Mouse (Mus musculus) gastrocnemius, adult 2 months (tissue): ENCODE measurements around the gene Krt83. TPM values are rescaled to one million over a fixed set of nuclear protein-coding genes. Genes with fewer than 3 reads are reported as not detected.
"Not testable (repeated sequence)": the region's sequence is repeated elsewhere in the genome, so short reads cannot be mapped to it uniquely, and the experiment has no call there.

Source experiments
- DNase-seq: peaks from one replicate; pipeline ENCODE4 v3.0.0; 2022
- H3K27ac ChIP-seq: fragments of 200-600 bp; 2 replicates; pipeline ENCODE4 v1.8.1; 2022; ENCODE audit warnings: mild to moderate bottlenecking
- H3K4me3 ChIP-seq: fragments of 200-600 bp; 2 replicates; pipeline ENCODE4 v1.8.1; 2022; ENCODE audit warnings: mild to moderate bottlenecking, moderate library complexity
- CTCF ChIP-seq: fragments of 200-600 bp; IDR thresholded peaks from 2 replicates; pipeline ENCODE4 v1.8.1; 2022; ENCODE audit warnings: antibody characterized with exemption, mild to moderate bottlenecking, moderate library complexity
- intact Hi-C: fragments of 180-260 bp; cut with DNase I; formaldehyde crosslinking; loops from one replicate; pipeline ENCODE4 v1.15.1; 2025
- long read RNA-seq, 2 experiments: library from polyadenylated mRNA; stranded (forward); transcript quantifications; one replicate each; pipeline ENCODE4 v2.0.0; 2021
- total RNA-seq, 2 experiments: library from RNA; stranded (reverse); gene quantifications; 2 replicates each; pipeline ENCODE4 v1.2.3; 2021

Krt83 gene
- not detected for total RNA-seq
- long read RNA-seq, experiment 1 = 0 reads
- long read RNA-seq, experiment 2 = 0 reads

DNA sequence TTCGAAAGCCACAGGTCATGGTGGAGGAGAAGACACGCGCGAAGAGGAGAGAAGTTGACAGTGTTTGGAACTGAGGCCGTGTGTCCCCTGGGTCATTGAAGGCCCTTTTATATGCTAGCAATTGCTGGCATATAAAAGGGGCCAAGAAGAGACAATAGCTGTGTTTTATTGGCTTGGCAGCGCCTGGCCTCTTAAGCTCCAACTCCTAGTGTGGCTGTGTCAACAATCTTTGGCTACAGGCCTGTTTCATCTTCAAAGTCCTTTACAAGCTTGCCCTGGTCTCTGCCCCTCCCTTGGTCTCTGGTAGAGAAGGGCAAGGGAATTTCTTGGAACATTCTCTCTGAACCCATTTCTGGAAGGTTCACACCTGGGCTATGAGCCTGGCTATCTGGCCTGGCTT lies at the start of gene Krt83:
Gene Krt83 (minus strand): TSS at position 82 of the 400 bp plus-strand sequence.
- no peak within 1 kb of the TSS for H3K4me3 ChIP-seq
- TF ChIP-seq CTCF = no peak
- intact Hi-C loops = no loop called here
- H3K27ac ChIP-seq = no peak within 1 kb of the TSS
- DNase-seq = no peak

DNA sequence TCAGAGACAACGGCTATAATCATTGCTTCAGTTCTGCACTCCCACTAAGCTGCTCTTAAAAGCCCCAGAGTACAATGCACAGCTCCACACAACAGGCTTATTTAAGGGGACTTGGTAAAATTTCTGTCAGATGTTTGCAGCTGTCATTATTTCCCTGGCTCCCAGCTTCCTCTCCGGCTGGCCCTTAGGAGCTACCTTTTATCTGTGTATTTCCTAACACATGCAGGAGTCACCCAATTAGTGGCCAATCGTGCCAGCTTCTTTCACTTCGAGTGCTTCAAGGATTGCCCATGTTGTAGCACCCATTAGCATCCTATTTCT lies 47.2 kb upstream of the Krt83 start:
- Histone ChIP-seq H3K27ac (no peak overlapping the region), H3K4me3 (no peak overlapping the region)
- no peak for DNase-seq
- intact Hi-C loops = no loop called here
- no peak for TF ChIP-seq CTCF

DNA sequence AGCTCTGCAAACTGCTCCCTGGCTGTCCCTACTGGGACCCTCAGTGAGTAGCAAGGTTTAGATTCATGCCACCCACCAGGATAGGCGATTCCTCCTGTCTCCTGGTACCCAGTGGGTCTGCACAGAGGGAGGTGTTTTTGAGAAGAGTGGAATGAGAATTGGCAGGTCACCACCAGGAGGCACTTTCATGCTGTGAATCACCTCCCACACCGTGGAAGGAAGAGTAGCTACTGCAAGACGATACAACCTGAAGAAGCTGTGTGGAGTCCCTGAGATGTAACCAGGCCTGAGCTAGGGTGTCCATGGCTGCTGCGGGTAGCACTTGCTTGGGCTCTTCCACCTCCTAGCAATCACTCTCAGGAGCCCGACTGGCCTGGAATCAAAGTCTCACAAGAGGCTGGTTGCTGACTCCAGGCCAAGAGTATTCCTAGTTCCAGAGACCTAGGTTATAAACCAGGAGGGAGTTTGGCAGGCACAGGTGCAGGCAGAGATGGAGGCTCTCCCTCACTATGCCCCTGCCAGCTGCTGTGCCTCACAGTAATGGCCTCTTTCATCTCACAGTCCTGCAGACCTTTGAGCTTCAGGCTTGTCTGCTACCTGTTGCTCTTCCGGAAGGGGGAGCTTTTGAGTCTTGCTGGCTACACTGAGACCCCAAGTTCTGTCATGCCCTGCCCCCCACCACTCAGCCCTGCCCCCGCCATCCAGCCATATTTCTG lies 46.7 kb upstream of the Krt83 start:
- H3K4me3 ChIP-seq = no peak overlapping the region
- intact Hi-C loops = no loop called here
- no peak overlapping the region for H3K27ac ChIP-seq
- DNase-seq = no peak
- TF ChIP-seq CTCF = peak; percentile 13; the same call in 1 of the 2 replicates

- H3K4me3 ChIP-seq = no peak overlapping the region
- TF ChIP-seq CTCF = no peak
- intact Hi-C loops = no loop called here
- H3K27ac ChIP-seq = no peak overlapping the region
- DNase-seq = no peak
Observed at GRCm38 (mm10) chr15:101536054-101536850, 44.9 kb upstream of the Krt83 start.

DNA sequence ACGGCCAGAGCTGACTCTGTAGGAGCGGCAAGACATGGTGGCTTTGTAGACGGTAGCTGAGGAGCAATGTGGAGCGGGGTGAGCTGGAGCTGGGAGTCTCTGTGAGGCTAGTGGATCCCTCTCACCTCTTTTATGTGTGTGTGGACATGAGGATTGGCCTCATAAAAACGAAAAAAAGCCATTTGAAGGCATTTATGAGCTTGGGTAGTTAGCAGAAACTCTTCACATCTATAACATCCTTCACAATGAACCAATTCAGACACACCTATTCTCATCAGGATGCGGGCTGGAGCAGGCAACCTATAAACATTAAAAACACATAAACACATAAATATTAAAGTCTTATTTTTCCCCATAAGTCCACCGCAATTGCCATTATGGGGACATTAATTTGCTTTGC lies 41.4 kb upstream of the Krt83 start, which contains the start of gene Krt84:
Gene Krt84 (minus strand): TSS at position 101 of the 400 bp plus-strand sequence.
- TF ChIP-seq CTCF = no peak
- no peak within 1 kb of the TSS for H3K4me3 ChIP-seq
- no peak for DNase-seq
- intact Hi-C loops = no loop called here
- no peak within 1 kb of the TSS for H3K27ac ChIP-seq

DNA sequence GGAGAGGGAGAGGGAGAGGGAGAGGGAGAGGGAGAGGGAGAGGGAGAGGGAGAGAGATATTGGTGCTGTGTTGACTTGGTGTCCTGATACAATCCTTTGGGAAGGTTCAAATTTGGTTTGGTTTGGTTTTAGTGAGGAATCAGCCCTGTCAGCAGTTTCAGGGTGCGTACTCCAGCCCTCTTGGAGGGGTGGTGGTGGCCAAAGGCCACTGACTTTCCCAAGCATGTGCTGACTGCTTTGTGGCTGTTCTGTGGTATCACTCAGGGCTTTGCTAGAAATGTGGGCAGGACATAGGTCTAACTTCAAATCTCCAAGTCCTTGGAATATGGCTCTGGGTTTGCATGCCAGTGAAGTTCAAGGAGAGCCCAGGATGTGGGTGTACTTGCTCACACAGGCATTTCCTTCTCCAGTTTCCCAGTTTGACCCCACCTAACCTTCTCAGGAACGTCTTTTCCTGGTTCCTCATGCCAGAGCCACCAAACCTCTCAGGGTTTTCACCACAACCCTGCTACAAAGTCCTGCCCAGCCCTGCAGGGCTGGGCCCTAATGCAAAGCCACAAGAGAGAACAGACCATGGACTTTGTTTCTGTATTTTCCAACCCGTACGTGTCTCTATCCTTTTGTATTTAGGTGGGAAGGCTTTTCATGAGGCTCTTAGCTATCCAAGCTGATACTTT lies 31.4 kb upstream of the Krt83 start:
- Histone ChIP-seq H3K27ac (no peak overlapping the region), H3K4me3 (no peak overlapping the region)
- intact Hi-C loops = no loop called here
- DNase-seq = no peak
- TF ChIP-seq CTCF = no peak

GRCm38 (mm10) chr15:101519792-101520191 lies 28.5 kb upstream of the Krt83 start:
- DNase-seq = peak; percentile 83
- intact Hi-C loops = loop anchor here (1.0 to 2.0 kb wide), 4 partner anchors 179 to 545 kb away; no protein-coding TSS in a partner anchor
- Histone ChIP-seq H3K4me3 (no peak overlapping the region), H3K27ac (no peak overlapping the region)
- peak; percentile 93 for TF ChIP-seq CTCF

DNA sequence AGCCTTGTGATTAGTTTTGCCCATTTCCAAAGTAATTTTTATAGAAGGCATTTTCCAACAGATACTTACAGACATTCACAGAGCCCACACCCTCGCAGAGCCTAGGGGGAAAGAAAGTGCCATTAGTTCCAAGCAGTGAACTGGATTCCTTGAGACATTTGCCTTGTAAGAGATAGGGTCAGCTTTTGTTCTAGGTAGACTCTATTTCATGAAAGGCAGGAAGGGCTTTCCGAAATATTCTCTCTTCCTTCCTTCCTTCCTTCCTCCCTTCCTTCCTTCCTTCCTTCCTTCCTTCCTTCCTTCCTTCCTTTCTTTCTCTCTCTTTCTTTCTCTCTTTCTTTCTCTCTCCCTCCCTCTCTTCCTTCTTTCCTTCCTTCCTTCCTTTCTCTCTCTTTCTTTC lies 25.8 kb upstream of the Krt83 start, which contains the start of gene Gm49425:
Gene Gm49425 (minus strand): TSS at position 101 of the 400 bp plus-strand sequence.
- intact Hi-C loops, H3K4me3 ChIP-seq, DNase-seq, H3K27ac ChIP-seq: not testable (repeated sequence)

GRCm38 (mm10) chr15:101508247-101508646 lies 16.9 kb upstream of the Krt83 start:
- no peak overlapping the region for H3K4me3 ChIP-seq
- intact Hi-C loops = no loop called here
- no peak for DNase-seq
- H3K27ac ChIP-seq = no peak overlapping the region
- no peak for TF ChIP-seq CTCF

- Histone ChIP-seq H3K4me3 (no peak overlapping the region), H3K27ac (no peak overlapping the region)
- no peak for TF ChIP-seq CTCF
- intact Hi-C loops = no loop called here
- no peak for DNase-seq
Observed at GRCm38 (mm10) chr15:101506896-101507758, 15.8 kb upstream of the Krt83 start.

DNA sequence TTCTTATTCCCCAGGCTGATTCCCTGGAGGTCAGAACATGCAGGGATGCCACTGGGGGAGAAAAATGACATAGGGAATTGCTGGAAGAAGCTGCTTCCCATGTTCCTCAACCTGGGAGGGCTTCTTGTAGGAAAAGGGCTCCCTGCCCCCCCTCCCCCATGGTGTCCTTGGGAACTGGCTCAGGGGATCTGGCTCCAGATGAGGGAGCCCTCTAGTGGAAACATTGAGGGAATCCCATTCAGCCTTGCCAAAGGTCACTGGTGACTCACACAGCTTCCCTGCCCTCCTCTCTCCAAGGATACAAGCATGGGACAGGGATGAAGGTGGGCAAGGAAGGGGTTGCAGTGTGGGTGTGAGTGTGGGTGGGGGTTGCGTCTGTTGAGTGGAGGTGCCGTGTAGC lies 5.9 kb upstream of the Krt83 start:
- Histone ChIP-seq H3K4me3 (no peak overlapping the region), H3K27ac (no peak overlapping the region)
- DNase-seq = peak; percentile 42
- peak; percentile 62 for TF ChIP-seq CTCF
- intact Hi-C loops = loop anchor here (2.0 kb wide), 1 partner anchor 158 kb away; no protein-coding TSS in a partner anchor

- H3K4me3 ChIP-seq = no peak overlapping the region
- intact Hi-C loops = no loop called here
- H3K27ac ChIP-seq = no peak overlapping the region
- TF ChIP-seq CTCF = no peak
- DNase-seq = no peak
Observed at GRCm38 (mm10) chr15:101495266-101495665, 4.0 kb upstream of the Krt83 start.
